Mouse (Mus musculus): ENCODE results near the gene Ttc39a. TPM values are rescaled to one million over a fixed set of nuclear protein-coding genes. Genes with fewer than 3 reads are reported as not detected.
"Not testable (repeated sequence)": the region's sequence is repeated elsewhere in the genome, so short reads cannot be mapped to it uniquely, and the experiment has no call there.

Gene Ttc39a
- total RNA-seq (2021) = 1 to 10 TPM; 3.1 TPM

DNA sequence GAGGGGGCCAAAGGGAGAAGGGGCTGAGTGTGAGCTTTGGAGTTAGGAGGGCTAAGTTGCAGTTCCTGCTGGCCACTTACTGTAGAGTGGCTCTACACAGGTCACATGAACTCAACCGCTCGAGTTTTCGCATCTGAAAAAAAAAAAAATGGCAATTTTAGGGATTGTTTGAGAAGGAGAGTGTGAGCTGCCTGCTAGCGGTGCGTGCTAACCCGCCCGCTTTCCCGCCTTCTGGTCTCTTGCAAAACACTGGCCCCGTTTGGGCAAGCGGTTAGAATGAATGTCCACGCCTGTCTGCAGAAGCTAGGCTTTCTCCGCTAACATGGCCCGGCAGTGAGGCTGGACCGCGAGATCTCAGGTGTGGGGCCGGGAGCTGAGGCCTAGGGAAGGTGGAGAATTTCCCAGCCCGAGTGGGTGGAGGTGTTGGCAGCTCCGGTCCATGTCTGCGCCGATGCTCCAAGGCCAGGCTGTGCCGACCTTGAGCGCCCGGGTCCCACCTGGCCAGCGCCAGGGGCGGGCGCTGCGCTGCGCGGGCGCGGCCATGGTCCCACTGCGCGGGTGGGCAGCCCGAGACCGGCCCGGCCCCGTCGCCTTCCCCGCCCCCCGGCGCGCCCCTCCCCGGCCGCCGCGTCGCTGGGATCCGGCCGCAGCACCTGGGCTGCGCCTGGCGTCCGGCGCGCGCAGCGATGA lies at the start of gene Ttc39a:
Gene Ttc39a, plus strand, starts transcription at position 138 of the 690 bp plus-strand sequence.
- DNase-seq (ENCODE audit: low spot score in 2 of 2) = peak; percentile 34 to 39
- intact Hi-C loops (cut with DNase I) = no loop called here

DNA sequence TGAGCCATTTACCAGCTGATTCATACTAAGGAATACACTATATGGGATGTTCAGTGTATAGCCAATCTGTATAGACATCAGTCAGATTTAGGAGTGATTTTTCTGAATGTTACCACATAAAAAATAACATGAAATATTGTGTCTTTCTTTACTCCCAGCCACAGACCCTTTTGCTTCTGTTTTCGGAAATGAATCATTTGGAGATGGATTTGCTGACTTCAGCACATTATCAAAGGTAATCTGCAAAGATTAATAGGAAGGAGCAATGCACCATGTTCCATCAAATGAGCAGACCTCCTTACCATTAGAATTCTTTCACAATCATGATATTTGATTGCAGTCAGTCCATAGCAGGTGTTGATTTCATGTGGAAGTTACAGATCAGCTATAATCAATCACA lies 28.3 kb upstream of the Ttc39a start:
- DNase-seq (ENCODE audit: low spot score in 2 of 2) = no peak
- intact Hi-C loops (cut with DNase I) = no loop called here

DNA sequence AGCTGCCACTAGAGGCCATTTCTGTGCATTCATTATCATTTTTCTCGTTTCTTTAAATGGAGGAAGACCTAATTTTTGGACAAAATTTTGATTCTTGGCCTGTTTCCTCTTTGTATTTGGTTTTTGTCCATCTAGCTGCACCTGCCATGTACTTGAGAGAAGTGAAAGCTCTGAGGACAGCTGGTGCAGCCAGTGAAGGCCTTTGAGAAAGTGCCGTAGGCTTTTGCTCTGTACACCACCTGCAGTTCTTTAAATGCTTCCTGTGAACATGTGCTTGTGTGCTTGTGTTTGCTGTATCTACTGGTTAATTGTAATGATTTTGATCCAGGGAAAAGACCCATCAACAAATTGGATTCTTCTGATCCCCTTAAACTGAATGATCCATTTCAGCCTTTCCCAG lies 24.0 kb upstream of the Ttc39a start:
- no peak for DNase-seq (ENCODE audit: low spot score in 2 of 2)
- intact Hi-C loops (cut with DNase I) = no loop called here

DNA sequence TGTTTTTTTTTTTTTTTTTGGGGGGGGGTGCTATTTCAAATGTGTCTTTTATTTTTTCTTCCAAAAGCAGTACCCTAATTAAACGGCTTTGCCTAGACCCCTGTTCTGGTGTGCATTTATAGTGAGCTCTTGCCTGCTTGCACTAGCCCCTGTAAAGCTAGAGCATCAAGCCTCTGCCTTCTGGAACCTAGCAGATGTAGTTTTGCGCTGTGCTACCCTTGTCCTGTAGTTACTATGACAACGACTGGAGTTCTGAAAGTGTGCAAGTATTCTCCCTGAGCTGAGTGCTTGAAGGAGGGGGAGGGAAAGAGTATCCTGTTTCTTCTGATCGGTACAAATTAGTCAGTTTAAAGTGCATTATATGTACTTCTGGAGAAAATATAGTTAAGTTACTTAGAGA lies 20.8 kb upstream of the Ttc39a start:
- intact Hi-C loops (cut with DNase I) = no loop called here
- DNase-seq (ENCODE audit: low spot score in 2 of 2) = no peak

DNA sequence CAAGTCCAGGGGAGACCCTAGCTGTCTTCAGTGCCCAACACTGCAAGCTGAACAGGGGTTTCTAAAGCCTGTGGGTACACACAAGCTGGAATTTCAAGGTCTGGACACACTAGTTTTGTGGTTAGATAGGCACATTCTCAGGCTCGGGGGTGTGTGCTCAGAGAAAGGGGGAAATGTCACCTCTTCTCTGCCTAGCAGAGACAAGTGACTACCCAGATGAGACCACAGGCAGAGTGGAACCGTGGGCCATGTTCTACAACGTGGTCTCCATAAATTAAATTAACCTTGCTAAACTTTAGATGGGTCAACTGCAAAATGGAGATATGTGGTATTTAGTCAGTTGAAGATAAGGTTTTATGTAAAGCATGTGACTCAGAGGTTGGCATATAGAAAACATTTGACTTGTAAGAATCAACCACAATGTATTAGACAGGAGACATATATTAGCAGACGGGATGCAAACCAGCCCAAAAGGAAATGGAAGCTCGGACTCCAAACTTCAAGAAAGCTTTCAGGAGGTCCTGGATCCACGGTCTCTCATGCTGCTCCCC lies 13.1 kb upstream of the Ttc39a start:
- intact Hi-C loops (cut with DNase I) = no loop called here
- no peak for DNase-seq (ENCODE audit: low spot score in 2 of 2)

DNA sequence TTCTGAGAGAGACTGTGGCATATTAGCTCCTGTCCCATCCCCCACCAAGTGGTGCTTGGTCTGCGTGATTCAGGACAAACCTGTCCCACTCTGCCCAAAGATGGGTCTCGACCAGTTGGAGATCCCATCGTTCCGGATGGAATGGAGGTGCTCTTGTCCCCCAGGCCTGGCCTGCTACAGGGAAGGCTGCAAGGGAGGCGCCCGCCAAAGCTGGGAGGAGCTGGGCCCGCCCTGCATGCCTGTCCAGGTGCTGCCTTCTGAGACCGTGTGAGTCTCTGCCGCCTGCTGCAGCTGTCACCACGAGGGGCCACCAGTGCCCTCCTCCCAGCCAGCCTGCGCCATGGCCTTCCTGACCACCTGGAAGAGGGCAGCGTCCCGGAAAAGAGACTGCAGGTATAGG lies 12.5 kb upstream of the Ttc39a start:
- DNase-seq (ENCODE audit: low spot score in 2 of 2) = no peak
- intact Hi-C loops (cut with DNase I) = no loop called here

DNA sequence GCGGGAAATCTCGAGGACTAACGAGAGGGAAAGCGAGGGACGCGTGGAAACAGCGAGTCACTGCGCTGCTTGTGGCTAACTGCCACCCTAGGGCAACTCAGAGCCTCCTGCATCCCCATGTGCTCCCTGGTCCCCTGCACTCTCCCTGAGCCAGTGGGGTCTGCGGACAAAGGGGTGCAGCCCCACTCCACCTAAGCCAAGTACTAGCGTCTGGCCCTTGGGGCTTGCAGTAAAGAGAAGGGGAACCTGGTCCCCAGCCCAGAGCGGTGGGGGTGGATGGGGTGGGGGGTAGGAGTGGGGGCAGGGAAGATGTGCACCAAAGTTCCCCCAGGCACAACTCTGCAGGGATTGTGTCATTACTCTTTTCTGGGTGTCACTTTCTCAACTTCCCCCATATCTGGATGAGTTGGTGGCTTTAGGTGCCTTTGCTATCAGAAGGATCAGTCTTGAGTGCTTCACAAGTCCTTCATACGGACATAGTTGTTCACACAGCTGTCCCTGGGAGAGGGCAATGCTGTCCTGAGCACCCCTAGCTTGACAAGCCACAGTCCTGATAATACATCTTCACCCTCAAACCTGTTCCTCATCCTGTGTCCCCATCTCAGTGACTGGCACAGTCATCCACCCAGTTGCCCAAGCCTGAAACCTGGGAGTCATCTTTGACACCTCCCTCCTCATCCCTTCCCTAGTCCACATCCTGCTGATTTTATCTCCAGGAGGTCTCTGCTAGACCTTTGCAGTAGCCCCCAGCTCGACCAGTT lies 11.9 kb upstream of the Ttc39a start:
- intact Hi-C loops (cut with DNase I) = no loop called here
- DNase-seq (ENCODE audit: low spot score in 2 of 2) = no peak

DNA sequence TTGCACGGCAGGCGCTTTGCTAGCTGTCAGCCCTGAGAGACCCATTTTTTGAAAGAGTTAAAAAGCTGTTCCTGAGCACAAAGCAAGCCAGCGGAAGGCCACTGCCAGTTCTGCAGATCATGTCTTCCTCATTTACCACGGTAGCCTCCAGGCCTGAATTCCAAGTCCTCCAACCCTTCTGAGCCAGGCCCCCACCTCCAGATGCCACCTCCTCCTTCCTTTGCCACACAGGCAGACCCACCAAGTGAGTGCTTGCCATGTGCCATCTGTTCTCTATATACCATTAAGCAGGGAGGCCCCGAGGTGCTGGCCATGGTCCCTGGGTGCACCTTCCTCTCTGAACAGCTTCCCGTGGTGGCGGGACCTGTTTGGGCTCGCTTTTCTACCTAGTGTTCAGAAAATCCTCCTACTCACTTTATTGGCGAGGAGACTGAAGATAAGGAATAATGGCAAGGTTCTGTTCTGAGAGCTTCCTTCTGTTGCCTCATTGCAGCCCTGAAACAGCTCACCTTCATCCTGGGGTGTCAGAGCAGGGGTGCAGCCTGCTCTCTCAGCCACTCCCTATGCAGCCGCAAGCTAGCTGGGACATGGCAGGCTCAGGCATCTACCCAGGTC lies 6.0 kb upstream of the Ttc39a start:
- no peak for DNase-seq (ENCODE audit: low spot score in 2 of 2)
- intact Hi-C loops (cut with DNase I) = no loop called here

DNA sequence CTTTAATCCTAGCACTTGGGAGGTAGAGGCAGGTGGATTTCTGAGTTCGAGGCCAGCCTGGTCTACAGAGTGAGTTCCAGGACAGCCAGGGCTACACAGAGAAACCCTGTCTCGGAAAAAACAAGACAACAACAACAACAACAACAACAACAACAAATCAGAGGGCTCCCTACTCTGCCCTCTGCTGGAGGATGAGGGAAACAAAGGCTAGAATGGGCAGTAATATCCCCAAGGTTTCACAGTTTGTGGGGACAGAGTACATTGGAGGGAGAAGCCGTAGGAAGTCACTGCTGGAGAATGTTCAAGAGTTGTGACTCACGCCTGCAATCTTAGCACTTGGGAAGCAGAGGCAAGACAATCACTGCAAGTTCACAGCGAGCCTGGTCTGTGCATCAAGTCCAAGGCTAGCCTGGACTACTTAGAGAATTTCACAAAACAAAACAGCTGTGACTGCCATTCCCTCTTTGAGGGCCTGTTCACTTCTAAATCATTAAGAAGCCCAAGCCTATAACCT lies 5.2 kb upstream of the Ttc39a start:
- no peak for DNase-seq (ENCODE audit: low spot score in 2 of 2)

DNA sequence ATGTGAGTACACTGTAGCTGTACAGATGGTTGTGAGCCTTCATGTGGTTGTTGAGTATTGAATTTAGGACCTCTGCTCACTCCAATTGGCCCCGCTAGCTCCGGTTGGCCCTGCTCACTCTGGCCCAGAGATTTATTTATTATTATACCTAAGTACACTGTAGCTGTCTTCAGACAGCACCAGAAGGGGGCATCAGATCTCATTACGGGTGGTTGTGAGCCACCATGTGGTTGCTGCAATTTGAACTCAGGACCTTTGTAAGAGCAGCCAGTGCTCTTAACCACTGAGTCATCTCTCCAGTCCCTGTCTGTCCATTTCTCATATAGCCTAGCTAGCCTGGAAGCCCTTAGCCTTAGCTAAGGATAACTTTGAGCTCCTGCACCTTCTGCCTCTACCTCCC lies 1.5 kb upstream of the Ttc39a start:
- DNase-seq (ENCODE audit: low spot score in 2 of 2); intact Hi-C loops (cut with DNase I): not testable (repeated sequence)

More for the DNA sequence above, 5.2 kb upstream of the Ttc39a start:
- intact Hi-C loops (cut with DNase I) = no loop called here

DNA sequence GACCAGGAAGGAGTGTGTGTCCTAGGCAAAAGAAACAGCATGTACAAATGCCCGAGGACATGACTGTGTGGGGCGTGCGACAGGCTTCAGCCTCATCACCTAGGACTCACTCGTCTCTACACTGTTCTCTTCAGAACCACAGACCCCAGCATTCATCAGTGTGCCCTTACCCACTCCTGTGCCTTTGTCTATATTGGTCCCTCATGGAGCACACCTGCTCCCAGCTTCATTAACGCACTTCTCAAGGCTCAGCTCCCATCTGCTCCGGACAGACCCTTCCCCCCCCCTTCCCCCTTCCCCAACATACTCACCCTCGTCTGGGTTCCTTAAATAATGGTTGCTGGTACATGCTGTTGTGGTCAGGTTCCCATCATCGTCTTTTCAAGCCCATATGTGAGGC lies 1.0 kb upstream of the Ttc39a start:
- intact Hi-C loops (cut with DNase I) = no loop called here
- no peak for DNase-seq (ENCODE audit: low spot score in 2 of 2)

DNA sequence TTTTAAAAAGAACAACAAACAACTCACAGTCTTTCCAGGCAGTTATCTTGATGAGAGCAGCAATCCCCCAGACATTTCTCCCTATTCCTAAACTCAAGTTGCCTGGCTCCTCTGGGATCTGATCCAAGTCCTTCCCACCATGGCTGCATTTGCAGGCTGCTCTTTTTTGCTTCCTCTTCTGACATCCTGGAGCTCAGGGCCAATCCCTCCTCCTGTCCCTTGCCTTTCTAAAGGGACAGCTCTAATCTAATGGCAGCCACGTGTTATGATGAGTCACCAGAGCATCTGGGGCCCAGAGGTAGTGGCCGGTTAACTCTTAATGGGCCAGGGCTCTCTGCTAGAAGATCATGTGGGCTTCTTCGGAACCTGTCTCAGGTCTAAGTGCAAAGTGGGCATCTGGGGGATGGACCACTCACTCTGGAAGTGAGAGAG lies 353 bp upstream of the Ttc39a start:
- intact Hi-C loops (cut with DNase I) = no loop called here
- DNase-seq (ENCODE audit: low spot score in 2 of 2) = peak; percentile 23 to 29

DNA sequence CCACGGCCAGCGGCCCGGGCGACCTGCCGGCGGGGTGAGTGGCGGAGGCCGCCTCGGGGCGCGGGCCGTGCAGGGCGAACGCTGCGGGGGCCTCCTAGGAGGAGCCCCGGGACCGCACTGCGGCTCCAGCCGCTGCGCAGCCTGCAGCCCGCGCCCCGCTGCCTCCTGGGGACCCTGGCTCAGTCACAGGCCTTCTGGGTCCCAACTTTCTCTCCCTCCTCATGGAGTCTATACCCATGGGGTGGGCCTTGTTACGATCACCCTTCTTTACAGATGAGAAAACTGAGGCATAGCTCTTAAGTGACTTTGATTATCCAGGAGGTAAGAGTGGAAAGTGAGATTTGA lies 725 bp downstream of the Ttc39a start:
- intact Hi-C loops (cut with DNase I) = no loop called here
- DNase-seq (ENCODE audit: low spot score in 2 of 2) = no peak

DNA sequence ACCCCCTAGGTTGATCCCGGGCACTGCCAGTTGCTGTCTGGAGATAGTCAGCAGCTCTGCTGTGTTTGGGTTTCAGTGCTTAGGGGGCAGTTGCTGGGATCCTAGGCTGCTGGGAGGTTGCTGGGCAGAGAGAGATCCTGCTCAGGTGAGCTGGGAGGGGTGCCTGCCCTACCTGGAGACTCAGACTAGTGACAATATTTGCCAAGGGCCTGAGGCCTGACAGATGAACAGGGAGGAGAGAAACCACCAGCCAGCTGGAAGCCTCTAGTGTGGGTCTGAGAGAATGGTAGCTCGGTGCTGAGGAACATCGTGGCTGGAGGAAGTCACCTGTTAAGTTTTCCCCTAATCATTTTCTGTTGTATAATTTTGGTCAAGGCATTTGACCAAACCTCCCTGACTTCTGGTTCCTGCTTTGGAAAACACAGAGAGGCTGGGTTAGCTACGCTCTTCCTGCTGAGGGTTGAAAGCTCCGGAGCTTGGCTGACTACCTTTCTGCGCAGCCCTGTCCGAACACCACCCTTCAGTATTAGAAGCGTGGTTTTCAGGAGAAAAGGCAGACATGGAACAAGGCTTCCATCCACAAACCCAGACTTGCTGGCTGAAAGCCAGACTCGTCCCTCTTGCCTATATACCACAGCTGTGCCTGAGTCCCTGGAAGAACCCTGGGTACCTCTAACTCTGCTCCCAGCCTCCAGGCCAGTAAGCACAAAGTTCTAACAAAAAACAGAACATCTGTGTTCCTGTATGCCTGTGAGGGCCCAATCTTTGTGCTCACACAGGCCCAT lies 1.5 kb downstream of the Ttc39a start:
- intact Hi-C loops (cut with DNase I) = no loop called here
- DNase-seq (ENCODE audit: low spot score in 2 of 2) = no peak

DNA sequence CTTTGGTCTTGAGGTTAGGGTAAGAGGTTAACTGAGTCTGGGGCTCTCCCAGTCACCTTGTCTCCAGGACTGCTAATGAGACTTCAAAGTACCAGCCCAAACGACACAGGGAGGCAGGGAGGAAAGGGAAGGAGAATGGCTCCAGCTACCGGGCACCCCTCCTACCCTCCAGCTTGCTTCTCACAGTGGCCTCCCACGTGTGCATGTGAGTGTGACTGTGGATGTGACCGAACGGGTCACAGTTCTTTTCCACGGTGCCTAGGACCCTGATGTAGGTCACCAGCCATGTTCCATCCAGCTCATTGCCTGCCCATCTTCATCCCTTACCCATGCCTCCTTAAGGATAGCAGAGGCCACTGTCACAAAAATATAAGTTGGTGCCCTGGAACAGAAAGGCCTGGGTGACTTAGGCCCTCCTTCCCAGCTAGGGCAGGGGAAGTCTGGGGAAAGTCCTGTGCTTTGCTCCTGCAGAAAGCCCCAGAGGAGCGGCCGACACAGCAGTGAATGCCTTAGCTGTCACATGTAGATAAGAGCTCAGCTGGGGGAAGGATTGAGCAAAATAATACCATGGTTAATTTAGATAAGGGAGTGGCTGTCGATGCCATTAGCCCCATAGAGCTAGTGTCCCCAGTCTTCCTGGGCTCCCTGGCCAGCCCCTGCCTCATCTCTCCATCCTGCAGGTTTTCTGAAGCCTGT lies 4.4 kb downstream of the Ttc39a start:
- intact Hi-C loops (cut with DNase I) = no loop called here
- DNase-seq (ENCODE audit: low spot score in 2 of 2) = no peak

DNA sequence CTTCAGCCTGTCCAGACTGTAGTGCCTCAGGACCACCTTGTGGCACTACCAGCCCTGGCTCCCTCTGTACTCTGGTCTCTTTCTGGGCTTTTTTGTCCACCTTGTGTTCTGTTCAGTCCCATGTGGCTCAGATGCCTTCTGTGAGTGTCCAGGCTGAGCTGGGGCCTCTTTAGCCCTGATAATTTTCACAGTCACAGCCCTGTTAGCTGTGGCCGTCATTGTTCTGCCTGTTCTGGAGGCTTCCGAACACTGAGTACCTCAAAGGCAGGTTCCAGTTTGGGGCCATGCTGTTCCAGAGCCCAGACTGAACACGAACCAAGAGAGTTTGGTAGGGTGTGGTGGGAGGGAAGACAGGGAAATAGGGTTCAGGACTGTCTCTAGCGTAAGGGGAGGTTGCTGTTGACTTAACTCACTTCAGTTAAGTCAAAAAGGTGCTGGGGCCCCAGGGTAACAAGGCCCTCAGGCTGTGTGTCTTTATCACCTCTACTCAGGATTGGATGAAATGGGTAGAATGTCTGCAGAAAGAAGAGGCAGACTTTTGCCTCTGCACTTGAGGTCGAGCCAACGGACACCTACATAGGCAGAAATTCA lies 5.0 kb downstream of the Ttc39a start:
- no peak for DNase-seq (ENCODE audit: low spot score in 2 of 2)
- intact Hi-C loops (cut with DNase I) = no loop called here

DNA sequence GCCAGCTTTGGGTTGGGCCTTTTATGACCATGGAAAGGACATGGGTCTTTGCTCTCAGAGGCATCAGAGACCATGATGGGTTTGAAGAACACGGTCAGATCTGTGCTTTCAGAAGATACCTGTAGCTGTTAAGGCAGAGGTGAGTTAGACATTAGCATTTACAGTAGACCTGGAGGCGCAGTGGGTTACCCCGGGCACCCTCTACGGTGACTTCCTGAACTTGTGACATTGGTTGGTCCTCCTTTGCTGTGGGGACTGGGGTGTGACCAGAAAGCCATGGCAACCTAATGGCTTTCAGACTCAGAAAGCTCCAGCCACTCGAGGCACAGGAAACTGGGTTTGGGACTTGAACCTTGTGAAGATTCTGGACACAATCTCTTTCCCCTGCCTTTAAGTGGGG lies 5.8 kb downstream of the Ttc39a start:
- DNase-seq (ENCODE audit: low spot score in 2 of 2) = no peak
- intact Hi-C loops (cut with DNase I) = no loop called here

DNA sequence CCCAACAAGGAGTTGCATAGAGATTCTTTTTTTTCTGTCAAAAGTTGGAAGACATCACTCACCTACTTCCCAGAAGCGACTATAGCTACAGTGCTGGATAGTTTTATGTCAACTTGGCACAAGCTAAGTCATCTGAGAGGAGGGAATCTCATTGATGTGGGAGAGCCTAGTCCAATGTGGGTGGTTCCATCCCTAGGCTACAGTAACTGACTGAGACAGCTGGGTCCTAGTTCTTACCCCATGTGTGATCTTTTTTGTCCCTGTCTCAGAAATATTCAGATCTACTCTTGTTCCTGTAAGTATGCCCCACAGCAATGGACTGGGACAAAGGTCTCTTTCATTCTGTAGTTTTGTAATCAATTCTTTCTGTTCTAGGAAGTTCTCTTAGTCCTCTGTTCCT lies 11.6 kb downstream of the Ttc39a start:
- intact Hi-C loops (cut with DNase I) = no loop called here
- no peak for DNase-seq (ENCODE audit: low spot score in 2 of 2)

DNA sequence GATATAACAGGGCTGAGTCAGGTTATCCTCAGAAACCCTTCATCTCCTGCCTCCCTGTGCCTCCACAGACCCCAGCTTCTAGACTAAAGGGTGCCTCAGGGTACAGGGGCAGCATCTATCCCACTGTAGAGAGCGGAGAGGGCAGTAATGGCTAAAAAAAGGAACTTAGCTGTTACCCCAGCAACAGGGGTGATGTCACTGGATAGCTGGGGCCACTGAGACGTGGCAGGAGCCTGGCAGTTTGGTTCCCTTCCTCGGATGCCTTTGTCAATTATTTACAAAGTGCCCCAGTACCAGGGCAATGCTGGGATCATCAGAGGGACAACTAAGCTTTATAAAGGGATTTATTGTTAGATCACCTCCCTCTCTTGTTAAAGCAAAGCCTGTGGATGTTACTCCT lies 12.6 kb downstream of the Ttc39a start:
- intact Hi-C loops (cut with DNase I) = no loop called here
- DNase-seq (ENCODE audit: low spot score in 2 of 2) = no peak
